Mouse (Mus musculus) skeletal muscle tissue, adult 2 months (tissue): ENCODE measurements around the gene Csmd2.

Source experiments
- DNase-seq: peaks from one replicate; pipeline ENCODE4 v3.0.0-alpha.2; 2012; ENCODE audit warnings: low read depth, low spot score

Gene Csmd2

GRCm38 (mm10) chr4:128411941-128412630, 424.4 kb downstream of the Csmd2 start:
- DNase-seq: no peak

GRCm38 (mm10) chr4:128414741-128415140, 427.1 kb downstream of the Csmd2 start:
- DNase-seq: no peak

GRCm38 (mm10) chr4:128419988-128420617, 432.4 kb downstream of the Csmd2 start:
- no peak for DNase-seq

DNA sequence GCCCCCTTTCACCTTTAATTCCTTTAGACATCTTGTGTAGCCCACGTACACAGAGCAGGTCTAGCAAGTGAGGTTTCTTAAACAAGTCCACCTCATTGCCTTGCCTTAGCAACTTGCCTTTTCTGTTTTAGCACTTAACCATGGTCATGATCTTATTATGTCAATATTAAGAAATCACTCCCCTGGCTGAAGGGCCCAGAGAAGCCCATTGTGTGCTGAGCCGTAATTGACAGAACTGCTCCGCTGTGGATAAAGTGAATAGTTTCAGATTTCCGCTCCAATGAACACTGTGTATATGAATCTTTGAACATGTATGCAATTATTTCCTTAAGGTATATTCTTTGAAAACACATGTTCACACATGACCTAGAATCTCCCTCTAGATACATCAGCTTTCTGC, 434.8 kb downstream of the Csmd2 start:
- no peak for DNase-seq

GRCm38 (mm10) chr4:128425339-128425738, 437.7 kb downstream of the Csmd2 start:
- no peak for DNase-seq

- DNase-seq: no peak
These were observed 439.8 kb downstream of the Csmd2 start for GRCm38 (mm10) chr4:128427261-128428030.

- no peak for DNase-seq
These were observed 440.8 kb downstream of the Csmd2 start for GRCm38 (mm10) chr4:128428303-128429107.

DNA sequence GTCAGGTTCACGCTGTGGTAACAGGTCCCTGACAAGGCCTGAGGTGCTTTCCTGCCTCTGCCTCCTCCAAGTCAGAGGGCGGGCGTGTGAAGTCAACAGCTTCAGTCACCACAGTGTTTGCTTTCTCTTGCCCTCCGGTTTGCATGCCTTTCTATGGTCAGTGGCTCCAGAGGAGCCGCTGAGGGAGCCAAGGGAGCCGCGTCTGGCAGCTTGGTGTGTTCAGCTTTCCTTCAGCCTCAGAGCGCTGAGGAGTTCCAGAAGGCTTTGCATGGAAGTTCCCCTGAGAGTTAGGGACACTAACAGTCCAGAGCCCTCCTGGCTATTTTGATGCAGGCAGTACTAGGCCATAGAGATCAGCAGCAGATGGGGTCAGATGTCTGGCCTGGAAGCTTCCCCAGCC, 441.9 kb downstream of the Csmd2 start:
- DNase-seq: no peak

DNA sequence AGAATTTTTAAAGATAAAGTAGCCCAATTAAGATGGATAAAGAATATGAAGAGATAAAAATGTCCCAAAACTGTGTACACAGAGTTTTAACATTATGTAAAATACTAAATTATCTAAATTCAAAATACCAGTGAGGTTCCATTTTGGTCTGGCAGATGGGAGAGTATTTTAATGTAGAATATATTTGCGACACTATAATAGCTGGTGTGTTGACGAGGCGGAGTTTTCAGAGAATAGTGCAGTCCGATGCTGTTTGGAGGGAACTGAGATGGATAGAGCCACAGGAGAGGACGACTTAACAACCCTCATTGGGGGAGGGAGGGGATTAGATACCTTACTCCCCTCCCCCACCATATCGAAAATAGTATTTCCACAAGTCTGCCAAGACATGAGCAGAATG, 452.9 kb downstream of the Csmd2 start:
- DNase-seq: no peak

- DNase-seq: no peak
These were observed 453.6 kb downstream of the Csmd2 start for GRCm38 (mm10) chr4:128441228-128441627.

- no peak for DNase-seq
These were observed 455.1 kb downstream of the Csmd2 start for GRCm38 (mm10) chr4:128442791-128443190.

DNA sequence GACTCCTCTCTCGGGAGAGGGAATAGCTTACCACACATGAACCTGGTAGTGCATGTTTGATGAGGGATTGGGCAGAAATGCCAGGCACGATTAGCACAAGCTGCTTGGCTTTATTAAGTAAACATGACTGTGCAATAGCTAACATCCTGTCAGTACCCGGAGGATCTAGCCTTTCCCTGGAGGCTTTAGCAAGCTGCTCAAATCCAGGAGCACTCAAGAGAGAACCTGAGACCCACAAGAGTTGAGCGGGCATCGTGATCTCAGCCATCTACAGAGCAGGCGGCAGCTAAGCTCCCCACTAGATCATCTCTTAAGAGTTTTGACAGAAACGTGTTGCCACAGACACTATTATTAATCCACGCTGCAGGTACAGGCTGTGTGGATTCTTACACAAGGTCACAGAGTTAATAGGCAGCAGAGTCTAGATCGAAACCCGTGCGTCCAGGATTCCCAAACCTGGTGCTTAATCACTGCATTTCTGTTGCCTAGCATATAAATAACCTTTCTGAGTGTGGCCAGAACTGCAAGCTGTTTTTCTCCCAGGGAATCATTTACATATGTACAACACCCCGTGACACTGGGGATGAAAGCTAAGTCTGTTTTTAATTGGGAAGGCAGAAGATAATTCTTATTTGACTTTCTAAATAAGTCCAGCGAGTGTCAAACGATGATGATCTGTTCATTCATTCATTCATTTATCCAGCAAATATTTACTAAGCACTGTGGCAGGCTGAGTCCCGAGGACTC, 458.0 kb downstream of the Csmd2 start:
- DNase-seq: no peak

GRCm38 (mm10) chr4:128448831-128449431, 461.3 kb downstream of the Csmd2 start:
- DNase-seq: no peak

- DNase-seq: no peak
These were observed 462.5 kb downstream of the Csmd2 start for GRCm38 (mm10) chr4:128450137-128450536.

GRCm38 (mm10) chr4:128450974-128451373, 463.3 kb downstream of the Csmd2 start:
- no peak for DNase-seq

DNA sequence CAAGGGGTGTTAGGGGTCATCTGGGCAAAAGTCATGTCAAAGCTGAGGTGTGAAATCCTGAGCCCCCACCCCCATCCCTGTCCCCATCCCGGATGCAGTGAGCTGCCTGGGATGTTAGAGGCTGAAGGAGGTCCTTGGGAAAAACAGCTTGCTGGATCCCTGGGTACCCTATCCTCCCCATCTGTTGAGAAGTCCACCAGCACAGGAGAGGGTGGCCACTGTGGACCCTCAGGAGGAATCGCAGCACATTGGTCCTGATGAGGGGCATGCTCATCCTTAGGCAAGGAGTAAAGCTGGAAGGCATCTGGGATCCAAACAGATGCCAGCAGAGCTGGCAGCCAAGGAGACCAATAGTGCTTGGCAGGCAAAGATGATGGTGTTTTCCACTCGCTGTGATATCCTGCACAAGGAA, 463.7 kb downstream of the Csmd2 start:
- no peak for DNase-seq

- no peak for DNase-seq
These were observed 479.1 kb downstream of the Csmd2 start for GRCm38 (mm10) chr4:128466708-128467107.

- DNase-seq: no peak
These were observed 480.4 kb downstream of the Csmd2 start for GRCm38 (mm10) chr4:128468040-128468439.

GRCm38 (mm10) chr4:128476249-128476648, 488.6 kb downstream of the Csmd2 start:
- DNase-seq: no peak

- no peak for DNase-seq
These were observed 496.2 kb downstream of the Csmd2 start for GRCm38 (mm10) chr4:128483891-128484290.

DNA sequence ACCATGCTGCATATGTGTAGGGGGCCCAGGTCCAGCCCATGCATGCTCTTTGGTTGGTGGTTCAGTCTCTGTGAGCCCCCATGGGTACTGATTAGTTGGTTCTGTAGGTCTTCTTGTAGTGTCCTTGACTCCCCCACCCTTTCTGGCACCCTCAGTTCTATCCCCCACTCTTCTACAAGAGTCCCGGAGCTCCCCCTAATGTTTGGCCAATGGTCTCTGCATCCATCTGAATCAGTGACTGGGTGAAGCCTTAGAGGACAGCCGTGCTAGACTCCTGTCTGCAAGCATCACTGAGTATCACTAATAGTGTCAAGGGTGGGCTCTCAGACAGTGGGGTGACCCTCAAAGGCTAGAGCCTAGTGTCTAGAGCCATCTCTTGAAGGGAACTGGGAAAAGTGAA, 497.0 kb downstream of the Csmd2 start:
- no peak for DNase-seq
